Mouse (Mus musculus) E14TG2a.4 (cell line): ENCODE results near the gene Mccc2.
"Not testable (repeated sequence)": the region's sequence is repeated elsewhere in the genome, so short reads cannot be mapped to it uniquely, and the experiment has no call there.

ENCODE experiments used
- H3K27me3 ChIP-seq: 2 replicates; pipeline ENCODE4 v1.6.1; 2014; ENCODE audit warnings: low read length, control low read depth; ENCODE audit not compliant: insufficient read depth
- H3K36me3 ChIP-seq: 2 replicates; pipeline ENCODE4 v1.6.1; 2014; ENCODE audit warnings: low read length, control low read depth; ENCODE audit not compliant: insufficient read depth
- H3K4me1 ChIP-seq: replicated peaks from 2 replicates; pipeline ENCODE4 v1.6.1; 2014; ENCODE audit warnings: low read depth, low read length, control low read depth
- H3K4me3 ChIP-seq: replicated peaks from 2 replicates; pipeline ENCODE4 v1.5.1; 2014; ENCODE audit warnings: mild to moderate bottlenecking, low read length
- H3K9me3 ChIP-seq: 2 replicates; pipeline ENCODE4 v1.6.1; 2014; ENCODE audit warnings: low read length, control low read depth
- CTCF ChIP-seq: conservative IDR thresholded peaks from 2 replicates; pipeline ENCODE4 v1.5.1; 2014; ENCODE audit warnings: low read length
- NANOG ChIP-seq: IDR thresholded peaks from 2 replicates; pipeline ENCODE4 v1.6.1; 2014; ENCODE audit warnings: borderline replicate concordance, low read length, mixed read lengths
- POU5F1 ChIP-seq: IDR thresholded peaks from 2 replicates; pipeline ENCODE4 v1.6.1; 2014; ENCODE audit warnings: low read length, borderline replicate concordance

The Mccc2 gene

DNA sequence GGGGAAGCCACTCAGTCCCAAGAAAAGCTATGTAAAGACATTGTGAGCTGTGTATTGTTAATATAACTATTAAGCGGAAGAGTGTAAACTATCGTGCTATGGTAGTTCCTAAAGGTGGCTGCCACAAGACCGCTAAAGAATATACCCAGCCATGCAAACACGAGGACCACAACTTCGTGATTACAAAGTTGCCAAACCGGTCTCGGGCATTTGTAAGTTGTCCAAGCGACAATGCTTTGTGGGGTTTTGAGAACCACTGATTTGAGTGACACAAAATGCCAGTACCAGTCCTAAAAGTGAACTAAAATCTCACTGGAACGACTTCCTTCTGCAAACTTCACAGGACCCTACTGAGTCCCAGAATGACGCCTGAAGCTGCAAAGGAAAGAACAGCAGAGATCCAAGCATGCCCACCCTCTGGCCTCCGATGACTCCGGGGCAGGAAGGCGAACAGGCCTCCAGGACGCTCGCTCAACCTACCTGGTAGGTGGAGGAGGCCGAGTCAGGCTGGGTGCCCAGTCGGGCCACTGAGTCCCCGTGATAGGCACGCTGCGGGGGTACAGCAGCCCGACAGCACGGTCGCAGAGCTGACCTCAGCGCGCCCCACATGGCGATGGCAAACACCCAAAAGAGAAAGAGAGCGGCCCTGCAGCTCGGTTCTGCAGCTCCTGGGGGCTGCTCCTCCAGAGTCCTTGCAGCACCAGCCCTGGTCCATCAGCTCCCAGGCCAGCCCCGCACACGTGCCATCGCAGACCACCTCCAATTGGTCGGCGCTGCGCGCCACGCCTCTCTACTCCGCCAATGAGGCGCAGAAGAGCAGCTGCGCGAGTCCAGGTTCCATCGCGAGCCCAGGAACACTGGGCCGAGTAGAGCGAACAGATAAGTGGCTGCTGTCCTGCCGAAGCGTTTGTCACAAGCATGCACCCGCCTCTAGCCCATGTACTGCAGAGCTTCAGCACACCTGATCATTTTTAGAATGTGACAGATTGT lies at the start of gene Mccc2:
Gene Mccc2, minus strand, starts transcription at position 734 of the 990 bp plus-strand sequence.
- H3K4me1 ChIP-seq, result peaks cover 19% of the 10 kb centered on the region
- peaks cover 6% of the 10 kb centered on the region for H3K36me3 ChIP-seq
- peak within 1 kb of the TSS; percentile 91 for H3K4me3 ChIP-seq
- no peak for TF ChIP-seq NANOG
- no peak for TF ChIP-seq POU5F1
- TF ChIP-seq CTCF, result no peak
- H3K9me3 ChIP-seq, result no peaks in the 10 kb centered on the region
- H3K27me3 ChIP-seq, result no peaks in the 10 kb centered on the region

DNA sequence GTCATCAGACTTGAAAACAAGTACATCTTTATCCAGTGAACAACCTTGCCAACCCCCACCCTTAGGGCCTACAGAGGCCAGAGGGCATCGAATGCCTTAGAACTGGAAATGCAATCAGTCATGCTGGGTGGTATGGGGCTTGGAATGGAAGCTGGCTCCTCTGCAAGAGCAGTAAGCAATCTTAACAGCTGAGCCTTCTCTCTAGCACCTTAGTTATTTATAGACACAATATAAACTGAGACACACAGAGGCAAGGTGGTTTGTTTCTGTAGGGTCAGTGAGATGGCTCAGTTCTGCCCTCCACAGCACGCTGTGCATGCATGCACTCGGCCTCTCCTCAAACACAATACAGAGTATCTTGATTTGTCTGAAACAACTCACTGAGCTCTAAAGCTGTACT lies 48.5 kb upstream of the Mccc2 start:
- H3K4me1 ChIP-seq, result no peaks in the 10 kb centered on the region
- peaks cover 91% of the 10 kb centered on the region for H3K36me3 ChIP-seq
- H3K9me3 ChIP-seq, result no peaks in the 10 kb centered on the region
- TF ChIP-seq CTCF, result no peak
- no peak for TF ChIP-seq NANOG
- no peak for TF ChIP-seq POU5F1
- no peaks in the 10 kb centered on the region for H3K27me3 ChIP-seq
- no peak overlapping the region for H3K4me3 ChIP-seq

DNA sequence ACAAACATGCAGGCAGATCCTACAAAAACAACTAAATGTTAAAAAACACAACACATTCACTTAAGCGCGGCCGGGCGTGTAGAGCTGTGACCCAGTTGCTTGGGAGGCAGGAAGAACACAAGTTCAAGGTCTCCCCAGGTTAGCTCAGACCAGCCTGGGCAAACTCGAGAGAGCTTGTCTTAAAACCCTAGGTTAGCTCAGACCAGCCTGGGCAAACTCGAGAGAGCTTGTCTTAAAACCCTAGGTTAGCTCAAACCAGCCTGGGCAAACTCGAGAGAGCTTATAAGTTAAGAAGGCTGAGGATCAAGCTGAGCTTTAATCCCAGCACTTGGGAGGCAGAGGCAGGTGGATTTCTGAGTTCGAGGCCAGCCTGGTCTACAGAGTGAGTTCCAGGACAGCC lies 42.3 kb upstream of the Mccc2 start:
- H3K9me3 ChIP-seq, H3K4me3 ChIP-seq, H3K4me1 ChIP-seq, H3K27me3 ChIP-seq: not testable (repeated sequence)
- peaks cover 93% of the 10 kb centered on the region for H3K36me3 ChIP-seq

DNA sequence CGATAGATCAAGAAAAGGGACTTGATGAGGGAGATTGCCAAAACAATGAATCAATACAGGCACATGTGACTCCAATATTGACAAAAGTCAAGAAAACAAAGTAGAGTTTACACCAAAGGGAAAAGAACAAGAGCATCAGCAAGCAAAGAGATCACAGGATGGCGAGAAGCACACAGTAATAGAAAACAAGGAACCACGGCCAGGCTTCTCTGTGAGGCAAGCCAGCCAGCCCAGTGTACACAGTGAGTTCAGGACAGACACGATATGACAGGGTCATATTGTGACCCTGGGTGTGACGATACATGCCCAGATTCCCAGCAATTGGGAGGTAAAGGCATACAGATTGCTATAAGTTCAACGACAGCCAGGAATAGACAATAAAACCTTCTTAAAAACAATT lies 10.6 kb upstream of the Mccc2 start:
- Histone ChIP-seq H3K27me3 (no peaks in the 10 kb centered on the region), H3K36me3 (peaks cover 87% of the 10 kb centered on the region), H3K9me3 (no peaks in the 10 kb centered on the region), H3K4me1 (no peaks in the 10 kb centered on the region), H3K4me3 (no peak overlapping the region)
- TF ChIP-seq POU5F1, result no peak
- TF ChIP-seq CTCF, result no peak
- no peak for TF ChIP-seq NANOG

DNA sequence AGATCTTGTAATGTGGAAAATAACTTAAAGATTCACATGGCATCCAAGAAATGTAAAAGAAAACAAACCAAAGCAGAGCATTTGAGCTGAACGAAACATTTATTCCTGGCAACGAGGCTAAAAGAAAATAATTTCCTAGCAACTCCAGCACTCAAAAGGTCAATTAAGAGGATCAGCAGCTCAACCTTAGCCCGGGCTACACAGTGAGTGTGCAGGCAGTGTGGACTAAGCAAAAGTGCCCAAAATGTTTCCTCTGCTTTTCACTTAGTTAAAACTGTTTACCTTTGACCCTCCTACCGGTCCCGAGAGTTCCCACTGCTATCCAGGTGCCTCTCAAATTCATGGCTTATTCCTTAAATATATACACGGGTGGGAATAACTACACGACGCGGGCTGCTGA lies 1.5 kb upstream of the Mccc2 start:
- no peaks in the 10 kb centered on the region for H3K9me3 ChIP-seq
- H3K36me3 ChIP-seq, result peaks cover 19% of the 10 kb centered on the region
- no peak overlapping the region for H3K4me3 ChIP-seq
- H3K27me3 ChIP-seq, result no peaks in the 10 kb centered on the region
- TF ChIP-seq POU5F1 (no peak), NANOG (no peak), CTCF (no peak)
- peaks cover 19% of the 10 kb centered on the region for H3K4me1 ChIP-seq

DNA sequence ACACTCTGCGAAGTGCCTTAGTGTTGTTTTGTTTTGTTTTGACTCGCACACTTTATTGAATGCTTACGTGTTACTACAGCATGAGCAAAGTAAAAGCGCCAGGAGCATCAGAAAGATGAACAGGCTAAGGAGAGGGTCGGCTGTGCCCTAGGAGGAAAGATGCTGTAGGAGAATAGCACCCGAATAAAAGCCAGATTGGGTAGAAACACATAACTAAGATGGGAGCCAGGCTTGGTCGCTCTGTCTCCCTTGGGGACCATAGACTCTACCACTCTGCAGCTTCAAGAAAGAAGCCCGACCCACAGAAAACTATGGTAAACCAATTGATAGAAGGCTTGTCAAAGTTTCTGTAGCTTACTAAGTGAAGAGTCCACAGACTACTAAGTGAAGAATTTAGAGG lies 498 bp upstream of the Mccc2 start:
- no peaks in the 10 kb centered on the region for H3K27me3 ChIP-seq
- peaks cover 19% of the 10 kb centered on the region for H3K4me1 ChIP-seq
- H3K9me3 ChIP-seq, result no peaks in the 10 kb centered on the region
- no peak for TF ChIP-seq NANOG
- TF ChIP-seq CTCF, result no peak
- no peak for TF ChIP-seq POU5F1
- H3K4me3 ChIP-seq, result peak overlapping the region; percentile 91
- peaks cover 11% of the 10 kb centered on the region for H3K36me3 ChIP-seq

DNA sequence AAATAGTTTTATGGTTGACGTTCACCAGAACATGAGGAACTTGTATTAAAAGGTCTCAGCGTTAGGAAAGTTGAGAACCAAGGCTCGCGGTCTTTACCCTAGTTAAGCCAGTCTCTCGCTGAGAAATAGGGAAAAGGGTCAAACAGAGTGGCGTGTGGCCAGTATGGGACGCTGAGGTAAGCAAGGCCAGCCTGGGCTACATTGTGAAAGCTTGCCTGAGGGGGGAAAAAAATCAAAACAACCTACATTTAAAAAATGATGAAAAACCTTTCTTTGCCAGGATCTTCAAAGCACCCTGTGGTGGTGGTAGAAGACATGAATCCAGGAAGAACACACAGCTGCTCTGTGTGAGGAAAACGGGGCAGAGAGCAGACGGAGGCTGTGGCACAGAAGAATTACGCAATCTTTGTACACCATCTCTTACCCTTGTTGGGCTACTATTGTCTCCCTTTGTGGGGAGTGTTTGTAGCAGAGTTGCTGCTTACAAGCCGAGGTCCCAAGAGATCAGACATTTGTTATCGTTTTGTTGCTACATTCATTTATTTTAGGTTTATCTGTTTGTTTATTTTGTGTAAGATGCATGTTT lies 9.4 kb downstream of the Mccc2 start:
- no peaks in the 10 kb centered on the region for H3K9me3 ChIP-seq
- H3K4me1 ChIP-seq, result peaks cover 16% of the 10 kb centered on the region; the same call in 1 of the 2 replicates
- no peaks in the 10 kb centered on the region for H3K27me3 ChIP-seq
- TF ChIP-seq POU5F1, result no peak
- no peak for TF ChIP-seq CTCF
- TF ChIP-seq NANOG, result no peak
- H3K4me3 ChIP-seq, result no peak overlapping the region
- no peaks in the 10 kb centered on the region for H3K36me3 ChIP-seq

DNA sequence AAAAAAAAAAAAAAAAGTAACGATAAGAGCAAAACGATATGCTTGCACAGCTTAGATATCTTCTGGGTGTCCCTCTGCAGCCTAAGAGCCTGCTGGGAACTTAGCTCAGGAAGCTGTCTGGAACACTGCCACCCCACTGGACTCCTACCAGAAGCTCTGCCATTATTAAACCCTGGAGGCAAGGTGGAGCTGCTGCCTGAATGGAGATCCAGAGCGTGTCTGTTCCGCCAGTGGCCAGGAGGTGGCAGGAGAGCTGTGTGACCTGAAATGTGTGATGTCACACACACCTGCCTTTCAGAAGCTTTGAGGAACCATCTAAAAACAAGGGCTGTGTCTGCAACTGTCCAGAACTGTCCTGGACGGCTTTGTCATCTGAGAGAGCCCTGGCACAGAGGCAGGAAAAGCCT lies 13.6 kb downstream of the Mccc2 start:
- no peak for TF ChIP-seq NANOG
- TF ChIP-seq CTCF, result peak; percentile 91
- TF ChIP-seq POU5F1, result no peak
- no peaks in the 10 kb centered on the region for H3K36me3 ChIP-seq
- H3K27me3 ChIP-seq, result no peaks in the 10 kb centered on the region
- H3K9me3 ChIP-seq, result no peaks in the 10 kb centered on the region
- no peak overlapping the region for H3K4me3 ChIP-seq
- H3K4me1 ChIP-seq, result peaks cover 7% of the 10 kb centered on the region; the same call in 1 of the 2 replicates
